Mouse (Mus musculus): ENCODE measurements around the gene AY358078.
"Not testable (repeated sequence)": the region's sequence is repeated elsewhere in the genome, so short reads cannot be mapped to it uniquely, and the experiment has no call there.

Gene AY358078

GRCm38 (mm10) chr14:51799746-51800145, at the start of gene AY358078:
Gene AY358078 (plus strand): TSS chr14:51800046.
- in situ Hi-C loops (cut with MboI, MseI) = no loop called here

GRCm38 (mm10) chr14:51755944-51756343, 43.9 kb upstream of the AY358078 start:
- in situ Hi-C loops (cut with MboI, MseI) = no loop called here

- in situ Hi-C loops (cut with MboI, MseI) = loop anchor here (5.0 kb wide), 1 partner anchor 51 kb away; no protein-coding TSS in a partner anchor
These were observed 28.5 kb upstream of the AY358078 start for GRCm38 (mm10) chr14:51771378-51771777.

GRCm38 (mm10) chr14:51773490-51773889, 26.4 kb upstream of the AY358078 start, which contains the start of gene Ang4:
Gene Ang4 (minus strand): TSS chr14:51773590.
- in situ Hi-C loops (cut with MboI, MseI) = loop anchor here (5.0 kb wide), 1 partner anchor 49 kb away; no protein-coding TSS in a partner anchor

- in situ Hi-C loops (cut with MboI, MseI) = no loop called here
These were observed 22.1 kb upstream of the AY358078 start for GRCm38 (mm10) chr14:51777791-51778190.

- in situ Hi-C loops (cut with MboI, MseI) = no loop called here
These were observed 20.9 kb upstream of the AY358078 start for GRCm38 (mm10) chr14:51778865-51779481.

- in situ Hi-C loops (cut with MboI, MseI) = loop anchor here (5.0 kb wide), 1 partner anchor 181 kb away; no protein-coding TSS in a partner anchor
These were observed 13.5 kb upstream of the AY358078 start for GRCm38 (mm10) chr14:51786335-51786734.

GRCm38 (mm10) chr14:51787061-51787460, 12.8 kb upstream of the AY358078 start:
- in situ Hi-C loops (cut with MboI, MseI) = loop anchor here (5.0 kb wide), 1 partner anchor 180 kb away; no protein-coding TSS in a partner anchor

- in situ Hi-C loops (cut with MboI, MseI) = loop anchor here (5.0 kb wide), 1 partner anchor 178 kb away; no protein-coding TSS in a partner anchor
These were observed 10.7 kb upstream of the AY358078 start for GRCm38 (mm10) chr14:51789196-51789595.

GRCm38 (mm10) chr14:51794106-51794505, 5.7 kb upstream of the AY358078 start:
- in situ Hi-C loops (cut with MboI, MseI) = no loop called here

- in situ Hi-C loops (cut with MboI, MseI) = loop anchor here (10.0 kb wide), 1 partner anchor 172 kb away; no protein-coding TSS in a partner anchor
These were observed 26.8 kb downstream of the AY358078 start for GRCm38 (mm10) chr14:51826625-51827024.

- in situ Hi-C loops (cut with MboI, MseI) = loop anchor here (10.0 kb wide), 1 partner anchor 173 kb away; no protein-coding TSS in a partner anchor
These were observed 28.0 kb downstream of the AY358078 start for GRCm38 (mm10) chr14:51827842-51828241.

GRCm38 (mm10) chr14:51829188-51829587, 29.3 kb downstream of the AY358078 start:
- in situ Hi-C loops (cut with MboI, MseI) = loop anchor here (10.0 kb wide), 1 partner anchor 174 kb away; no protein-coding TSS in a partner anchor

GRCm38 (mm10) chr14:51838480-51838879, 38.6 kb downstream of the AY358078 start:
- in situ Hi-C loops (cut with MboI, MseI) = not testable (repeated sequence)

- in situ Hi-C loops (cut with MboI, MseI) = loop anchor here (5.0 kb wide), 1 partner anchor 60 kb away; no protein-coding TSS in a partner anchor
These were observed 42.4 kb downstream of the AY358078 start for GRCm38 (mm10) chr14:51842250-51842649.

GRCm38 (mm10) chr14:51842781-51843180, 42.9 kb downstream of the AY358078 start:
- in situ Hi-C loops (cut with MboI, MseI) = loop anchor here (5.0 kb wide), 1 partner anchor 60 kb away; no protein-coding TSS in a partner anchor

GRCm38 (mm10) chr14:51843882-51844281, 44.0 kb downstream of the AY358078 start:
- in situ Hi-C loops (cut with MboI, MseI) = loop anchor here (5.0 kb wide), 1 partner anchor 62 kb away; no protein-coding TSS in a partner anchor

GRCm38 (mm10) chr14:51846566-51846965, 46.7 kb downstream of the AY358078 start:
- in situ Hi-C loops (cut with MboI, MseI) = no loop called here

GRCm38 (mm10) chr14:51851006-51851405, 51.2 kb downstream of the AY358078 start:
- in situ Hi-C loops (cut with MboI, MseI) = not testable (repeated sequence)

- in situ Hi-C loops (cut with MboI, MseI) = no loop called here
These were observed 53.6 kb downstream of the AY358078 start, which contains the start of gene Ear6 for GRCm38 (mm10) chr14:51853399-51853798. Gene Ear6 (plus strand): TSS chr14:51853699.

GRCm38 (mm10) chr14:51855280-51855679, 55.4 kb downstream of the AY358078 start:
- in situ Hi-C loops (cut with MboI, MseI) = not testable (repeated sequence)

GRCm38 (mm10) chr14:51863603-51864002, 63.8 kb downstream of the AY358078 start:
- in situ Hi-C loops (cut with MboI, MseI) = not testable (repeated sequence)

- in situ Hi-C loops (cut with MboI, MseI) = loop anchor here (5.0 kb wide), 1 partner anchor 88 kb away; no protein-coding TSS in a partner anchor
These were observed 70.9 kb downstream of the AY358078 start for GRCm38 (mm10) chr14:51870756-51871155.
